8 mouse cellular contexts compared by ENCODE assay signal in the genomic region with DNA sequence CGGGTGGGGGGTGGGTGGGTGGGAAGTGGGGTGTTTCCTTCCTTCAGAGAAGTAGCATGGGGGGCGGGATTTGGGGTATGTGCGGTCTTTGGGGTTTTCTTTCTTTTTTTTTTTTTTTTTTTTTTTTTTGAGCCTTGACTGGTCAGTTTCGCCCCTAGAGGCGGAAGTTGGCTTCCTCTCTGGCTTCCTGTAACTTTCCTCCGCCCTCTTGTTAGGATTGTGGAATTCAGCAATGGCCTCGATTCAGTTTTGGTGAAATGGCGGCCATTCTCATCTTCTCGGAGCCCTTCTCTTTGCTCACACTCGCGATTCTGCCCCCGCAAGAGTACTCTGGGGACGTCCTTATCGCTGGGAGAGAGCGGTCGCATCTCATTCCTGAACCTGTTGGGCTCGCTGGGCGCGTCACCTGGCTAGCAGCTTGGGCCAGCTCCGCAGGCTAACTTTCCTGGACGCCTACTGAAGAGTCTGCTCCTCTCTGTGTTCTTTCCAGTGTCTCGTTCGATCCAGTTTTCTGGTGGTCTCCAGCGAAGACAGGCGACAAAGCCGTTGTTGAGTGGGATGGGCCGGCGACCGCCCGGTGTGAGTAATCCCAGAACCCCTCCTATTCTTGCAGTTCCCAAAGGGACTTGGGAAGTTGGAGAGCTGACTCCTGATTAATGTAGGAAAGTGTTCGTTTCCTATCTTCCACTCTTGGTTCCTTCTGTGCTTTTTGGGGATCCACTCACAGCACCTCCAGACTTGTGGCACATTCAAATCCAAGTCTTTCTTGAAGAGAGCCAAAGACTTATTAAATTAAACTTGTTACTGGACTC. TPM values are rescaled to one million over a fixed set of nuclear protein-coding genes. Genes with fewer than 3 reads are reported as not detected.
DNase-seq lines count a peak whose midpoint lies in the region; ATAC-seq and TF ChIP-seq lines count a peak whose summit lies in the region.

No protein-coding gene starts in this region.

- TF ChIP-seq CTCF in G1E (IDR thresholded peaks at IDR 0.05; ENCODE audit: low read depth, low read length): no peak
- TF ChIP-seq CTCF in lung, postnatal 0 days (IDR thresholded peaks at IDR 0.05): peak; percentile 40
- no peak for TF ChIP-seq CTCF in olfactory bulb, adult 2 months (IDR thresholded peaks at IDR 0.05; ENCODE audit: insufficient read depth, low read depth, low read length)

- no peaks in the 10 kb centered on the region for H3K9me3 ChIP-seq in G1E (replicated peaks)
- no peaks in the 10 kb centered on the region for H3K9me3 ChIP-seq in forebrain, embryonic 11.5 days (ENCODE audit: control insufficient read depth, low read length)
- H3K9me3 ChIP-seq in lung, postnatal 0 days (ENCODE audit: low read length): no peaks in the 10 kb centered on the region

- WGBS in forebrain, embryonic 11.5 days: 5% methylated on average over 31 of the region's 31 CpGs
- 3% methylated on average over 30 of the region's 31 CpGs for WGBS in lung, postnatal 0 days
- WGBS in olfactory bulb, adult 2 months: 7% methylated on average over 31 of the region's 31 CpGs

- no peaks in the 10 kb centered on the region for H3K27me3 ChIP-seq in G1E (ENCODE audit: insufficient read depth, low read length)
- H3K27me3 ChIP-seq in forebrain, embryonic 11.5 days (ENCODE audit: control insufficient read depth, insufficient read depth, low read length): no peaks in the 10 kb centered on the region
- H3K27me3 ChIP-seq in lung, postnatal 0 days (replicated peaks; ENCODE audit: insufficient read depth, low read length): no peaks in the 10 kb centered on the region

- peak overlapping the region; percentile 74 for H3K4me2 ChIP-seq in forebrain, embryonic 11.5 days (ENCODE audit: low read depth, low read length, severe bottlenecking)
- H3K4me2 ChIP-seq in lung, postnatal 0 days (replicated peaks; ENCODE audit: low read depth, low read length): peak overlapping the region; percentile 53

- DNase-seq in G1E (ENCODE audit: low spot score): peak; percentile 58
- DNase-seq in c-Kit-positive CD71-positive TER-119-positive erythroid progenitor cells, embryonic 14.5 days (ENCODE audit: low spot score): peak; percentile 53
- peak; percentile 71 for DNase-seq in forebrain, embryonic 11.5 days (ENCODE audit: low spot score)
- DNase-seq in heart, postnatal 14 days: peak; percentile 66 to 72
- peak; percentile 72 to 84 for DNase-seq in kidney, postnatal 4 days
- peak; percentile 95 for DNase-seq in lung, postnatal 0 days (ENCODE audit: low spot score)
- peak; percentile 70 for DNase-seq in thymus, postnatal 14 days

- H3K27ac ChIP-seq in forebrain, embryonic 11.5 days (ENCODE audit: low read depth, low read length): peak overlapping the region; percentile 41
- peak overlapping the region; percentile 99 for H3K27ac ChIP-seq in lung, postnatal 0 days (ENCODE audit: low read length)
- peak overlapping the region; percentile 52 for H3K27ac ChIP-seq in olfactory bulb, adult 2 months (ENCODE audit: insufficient read depth, low read depth, low read length)

- H3K4me1 ChIP-seq in G1E (ENCODE audit: insufficient read depth, low read depth, low read length): peaks cover 55% of the 10 kb centered on the region
- H3K4me1 ChIP-seq in forebrain, embryonic 11.5 days (replicated peaks; ENCODE audit: control insufficient read depth, insufficient read depth, low read length): no peaks in the 10 kb centered on the region; the same call in 1 of the 2 replicates
- H3K4me1 ChIP-seq in lung, postnatal 0 days (ENCODE audit: insufficient read depth, low read depth, low read length): peaks cover 9% of the 10 kb centered on the region
- H3K4me1 ChIP-seq in olfactory bulb, adult 2 months (ENCODE audit: control insufficient read depth, insufficient read depth, low read length): peaks cover 5% of the 10 kb centered on the region; the same call in 1 of the 2 replicates

- TF ChIP-seq EP300 in lung, postnatal 0 days (IDR thresholded peaks at IDR 0.05): peak; percentile 46; the same call in 1 of the 2 replicates

- intact Hi-C loops in heart, postnatal 14 days (cut with DNase I): no loop called here

- H3K36me3 ChIP-seq in G1E (replicated peaks): peaks cover 40% of the 10 kb centered on the region
- no peaks in the 10 kb centered on the region for H3K36me3 ChIP-seq in forebrain, embryonic 11.5 days (ENCODE audit: control insufficient read depth, insufficient read depth, low read length)
- no peaks in the 10 kb centered on the region; the same call in 1 of the 2 replicates for H3K36me3 ChIP-seq in lung, postnatal 0 days (ENCODE audit: insufficient read depth, low read length)

- H3K9ac ChIP-seq in forebrain, embryonic 11.5 days (ENCODE audit: low read length): peak overlapping the region; percentile 70
- H3K9ac ChIP-seq in lung, postnatal 0 days (replicated peaks; ENCODE audit: low read depth): peak overlapping the region; percentile 84

- ATAC-seq in G1E (ENCODE audit: extremely low read depth, insufficient number of reproducible peaks, low FRiP score, poor library complexity, severe bottlenecking): peak; percentile 31
- 0 out of 2 replicates have a peak, but pooled peaks have one; percentile 6 for ATAC-seq in forebrain, embryonic 11.5 days (replicated peaks; ENCODE audit: low FRiP score)
- peak; percentile 39 for ATAC-seq in lung, postnatal 0 days

- peak overlapping the region; percentile 81 for H3K4me3 ChIP-seq in G1E (ENCODE audit: low read depth, low read length)
- peak overlapping the region; percentile 54 for H3K4me3 ChIP-seq in forebrain, embryonic 11.5 days (ENCODE audit: low read depth, low read length)
- peak overlapping the region; percentile 72 for H3K4me3 ChIP-seq in lung, postnatal 0 days (ENCODE audit: low read depth, low read length)
- H3K4me3 ChIP-seq in olfactory bulb, adult 2 months (ENCODE audit: insufficient read depth, low read depth, low read length): peak overlapping the region; percentile 73

- peak; percentile 20; the same call in 1 of the 2 replicates for TF ChIP-seq POLR2A in olfactory bulb, adult 2 months (IDR thresholded peaks at IDR 0.05; ENCODE audit: insufficient read depth, low read depth, low read length)

RNA-seq across cellular contexts. Expression of a gene that starts 2.0 kb away (rescaled TPM):
- total RNA-seq in G1E (2014; fragmentation: Nextera tagmentation) (92.7 and 127 TPM in 2 replicates), G1E (2017) (173 and 179 TPM in 2 replicates)
- 5.5 and 8.8 TPM in 2 replicates for polyA plus RNA-seq in G1E (2012)
- 21.3 and 24.1 TPM in 2 replicates for polyA plus RNA-seq in forebrain, embryonic 11.5 days (2014; fragmentation: Nextera tagmentation; extraction: Ambion mirVana)
- total RNA-seq in heart, postnatal 14 days (2021): 10 to 100 TPM; 64.7 to 70.4 TPM
- polyA plus RNA-seq in lung, postnatal 0 days (2015; fragmentation: Nextera tagmentation; extraction: Ambion mirVana): 62.1 and 62.2 TPM in 2 replicates
- not detected in 2 replicates for polyA plus RNA-seq in olfactory bulb, adult 2 months (2012; ENCODE audit: insufficient read depth, insufficient read length, low replicate concordance, missing spikeins)

RNA-seq across cellular contexts. Expression of a gene that starts 17.5 kb away (rescaled TPM):
- not detected in 2 replicates for total RNA-seq in G1E (2014; fragmentation: Nextera tagmentation)
- total RNA-seq in G1E (2017): 0.17 and 0.22 TPM in 2 replicates
- not detected in 2 replicates for polyA plus RNA-seq in G1E (2012)
- polyA plus RNA-seq in forebrain, embryonic 11.5 days (2014; fragmentation: Nextera tagmentation; extraction: Ambion mirVana): not detected in 2 replicates
- total RNA-seq in heart, postnatal 14 days (2021): not detected
- polyA plus RNA-seq in lung, postnatal 0 days (2015; fragmentation: Nextera tagmentation; extraction: Ambion mirVana): 0.11 and 0.21 TPM in 2 replicates
- not detected in 2 replicates for polyA plus RNA-seq in olfactory bulb, adult 2 months (2012; ENCODE audit: insufficient read depth, insufficient read length, low replicate concordance, missing spikeins)

Comparison
In these comparisons a context has a peak if more than half of its experiments do, and no peak if none do; other contexts are left out.
1. Peak in every context shown above with its lines: DNase-seq, ATAC-seq, H3K4me3 ChIP-seq and H3K27ac ChIP-seq.
2. H3K27ac ChIP-seq: peak in every context shown above with its lines; median percentile 99 in lung, postnatal 0 days; 52 in olfactory bulb, adult 2 months; 41 in forebrain, embryonic 11.5 days.